Mouse (Mus musculus): ENCODE measurements around the gene Wdr20.

Gene Wdr20

DNA sequence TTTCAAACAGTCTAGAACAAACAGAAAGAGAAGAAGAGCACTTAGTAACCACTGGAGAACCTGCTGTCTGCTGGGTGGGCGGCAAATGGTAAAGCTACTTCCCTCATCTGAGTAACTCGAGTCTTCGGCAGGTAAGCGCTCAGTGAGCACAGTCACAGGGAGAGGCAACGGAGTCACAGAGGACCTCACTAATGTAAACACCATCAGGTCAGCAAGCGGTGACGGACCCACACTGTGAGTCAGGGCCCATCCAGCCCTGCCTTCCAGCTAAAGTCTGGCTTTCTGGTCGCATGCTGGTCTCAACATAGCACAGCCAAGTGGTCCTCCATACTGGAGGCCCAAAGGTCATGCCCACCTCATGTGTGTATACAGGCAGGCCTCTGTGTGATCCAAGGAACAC is 81.6 kb downstream of the Wdr20 start:
- DNase-seq (ENCODE audit: low spot score in 2 of 2): no peak

DNA sequence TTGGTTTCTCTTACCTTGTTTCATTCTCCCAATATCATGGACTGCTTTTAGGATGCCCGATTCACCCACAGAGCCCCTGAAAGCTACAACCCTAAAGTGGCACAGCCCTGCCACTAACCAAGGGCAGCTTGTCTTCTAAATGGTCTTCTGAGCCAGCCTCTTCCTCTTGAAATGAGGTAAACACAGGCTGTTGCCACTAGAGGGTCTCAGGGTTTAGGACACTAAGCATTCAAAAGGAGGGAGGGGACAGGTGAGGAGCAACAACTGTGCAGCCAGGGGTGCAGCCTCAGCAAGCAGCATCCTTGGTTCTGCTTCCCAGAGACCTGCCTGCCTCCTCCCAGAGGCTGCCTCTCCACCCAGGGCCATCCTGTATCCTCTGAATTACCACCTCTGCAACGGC is 84.0 kb downstream of the Wdr20 start:
- no peak for DNase-seq (ENCODE audit: low spot score in 2 of 2)

DNA sequence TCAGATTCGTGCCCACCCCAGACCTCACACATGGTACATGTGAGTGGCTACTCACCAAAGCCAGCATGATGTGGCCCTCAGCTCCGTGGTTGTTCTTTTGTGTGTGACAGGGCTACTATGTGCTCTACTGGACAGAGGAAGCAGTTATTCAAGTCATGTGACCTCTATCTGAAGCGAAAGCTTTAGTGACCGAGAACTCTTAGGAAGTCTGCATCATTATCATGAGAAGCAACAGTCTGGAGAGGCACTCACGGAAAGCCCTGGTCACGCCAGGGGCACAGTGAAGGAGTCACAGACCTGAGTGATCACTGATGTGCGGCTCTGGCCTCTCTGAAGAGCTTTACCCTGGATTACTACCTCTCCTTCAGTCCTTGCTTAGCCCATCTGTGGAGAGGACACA is 84.6 kb downstream of the Wdr20 start:
- no peak for DNase-seq (ENCODE audit: low spot score in 2 of 2)

DNA sequence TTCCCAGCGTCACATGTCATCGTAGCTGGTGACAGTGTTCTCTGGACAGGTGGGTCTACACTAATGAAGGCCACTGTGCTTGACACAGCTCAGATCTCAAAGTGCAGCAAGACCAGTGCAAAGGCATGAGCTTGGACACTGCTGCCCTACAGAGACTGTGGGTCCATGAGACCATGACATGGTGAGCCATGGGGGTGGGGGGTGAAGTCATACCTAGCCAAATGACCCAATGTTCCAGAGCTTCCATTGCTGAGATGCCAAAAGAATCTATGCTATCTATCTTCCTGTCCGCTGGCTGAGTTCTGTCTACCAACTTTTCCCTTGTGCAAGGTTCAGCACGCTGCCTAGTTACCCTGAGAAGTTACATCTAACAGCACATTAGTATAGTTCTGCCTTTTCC is 91.2 kb downstream of the Wdr20 start:
- DNase-seq (ENCODE audit: low spot score in 2 of 2): no peak

GRCm38 (mm10) chr12:110830293-110831024 is 92.7 kb downstream of the Wdr20 start:
- DNase-seq (ENCODE audit: low spot score in 2 of 2): no peak

- no peak for DNase-seq (ENCODE audit: low spot score in 2 of 2)
Measured at GRCm38 (mm10) chr12:110835182-110835581, 97.4 kb downstream of the Wdr20 start.

GRCm38 (mm10) chr12:110836729-110837128 is 99.0 kb downstream of the Wdr20 start:
- DNase-seq (ENCODE audit: low spot score in 2 of 2): no peak

DNA sequence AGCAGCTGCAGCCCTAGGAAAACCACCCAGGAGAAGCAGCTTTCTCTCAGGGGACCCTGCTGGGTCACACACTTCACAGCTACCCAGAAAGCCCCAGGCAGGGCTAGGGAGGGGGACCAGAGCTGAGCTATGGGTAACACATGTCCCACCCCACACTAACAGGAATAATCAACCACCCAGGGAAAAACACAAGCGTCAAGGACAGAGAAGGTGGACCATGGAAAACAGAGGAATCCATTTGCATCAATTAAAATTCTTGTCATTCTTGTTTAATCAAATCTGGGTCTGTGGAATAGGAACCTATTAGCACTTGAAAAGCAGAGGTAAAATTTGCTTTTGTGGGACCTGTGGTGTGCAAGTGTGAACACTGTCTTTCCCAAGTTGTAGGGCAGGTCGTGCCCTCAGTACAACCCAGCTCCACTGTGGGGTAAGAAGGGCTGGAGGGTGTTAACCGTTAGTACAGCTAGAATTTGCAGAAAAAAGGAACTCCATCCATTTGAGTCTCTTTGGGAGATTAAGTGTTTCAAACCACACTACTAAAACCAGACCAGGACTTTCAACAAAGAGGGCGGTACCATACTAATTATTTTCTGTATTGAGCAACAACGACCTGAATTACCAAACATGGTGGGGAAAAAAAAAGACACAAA is 99.6 kb downstream of the Wdr20 start:
- DNase-seq (ENCODE audit: low spot score in 2 of 2): no peak

DNA sequence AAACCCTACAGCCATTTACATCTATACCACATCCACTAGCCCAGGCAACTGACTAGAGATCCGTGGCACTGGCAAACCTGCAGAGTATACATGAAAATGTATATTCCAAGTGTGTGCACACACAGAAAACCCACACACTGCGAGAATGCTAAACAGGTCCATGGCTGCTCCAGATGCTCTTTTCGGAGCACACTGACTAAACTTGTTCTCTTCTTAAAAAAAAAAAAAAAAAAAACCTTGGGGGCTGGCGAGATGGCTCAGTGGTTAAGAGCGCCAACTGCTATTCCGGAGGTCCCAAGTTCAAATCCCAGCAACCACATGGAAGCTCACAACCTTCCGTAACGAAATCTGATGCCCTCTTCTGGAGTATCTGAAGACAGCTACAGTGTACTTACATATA is 100.1 kb downstream of the Wdr20 start:
- no peak for DNase-seq (ENCODE audit: low spot score in 2 of 2)

- DNase-seq (ENCODE audit: low spot score in 2 of 2): peak; percentile 94 to 96
Measured at GRCm38 (mm10) chr12:110840348-110841198, 102.8 kb downstream of the Wdr20 start, which contains the start of gene Mok. TSS of gene Mok (minus strand) at chr12:110840939.

DNA sequence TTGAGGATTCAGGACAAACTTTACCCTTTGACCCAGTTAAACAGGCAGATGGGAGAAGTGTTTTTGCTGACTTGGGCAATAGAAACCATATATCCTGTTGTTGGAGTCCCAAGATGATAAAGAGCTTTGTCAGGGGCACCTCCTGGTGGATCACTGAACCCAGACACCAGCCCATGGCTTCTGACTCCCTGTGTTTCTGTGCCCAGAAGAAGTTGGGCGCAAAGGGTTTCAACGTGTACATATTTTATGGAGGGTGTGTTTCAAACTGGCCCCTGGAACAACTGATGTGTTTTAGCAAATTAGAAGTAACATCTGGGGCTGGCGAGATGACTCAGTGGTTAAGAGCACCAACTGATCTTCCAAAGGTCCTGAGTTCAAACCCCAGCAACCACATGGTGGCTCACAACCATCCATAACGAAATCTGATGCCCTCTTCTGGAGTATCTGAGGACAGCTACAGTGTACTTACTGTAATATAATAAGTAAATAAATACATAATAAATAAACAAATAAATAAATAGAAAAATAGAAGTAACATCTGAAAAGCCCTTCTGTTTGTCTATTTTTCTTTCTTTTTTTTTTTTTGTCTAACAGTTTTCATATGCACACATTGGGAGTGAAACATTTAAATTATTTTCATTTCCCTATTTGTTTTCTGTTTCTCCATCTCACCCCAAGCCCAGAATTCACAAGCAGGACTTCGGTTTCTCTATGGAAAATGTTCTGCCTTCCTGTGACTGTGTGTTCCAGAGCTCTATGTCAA is 104.2 kb downstream of the Wdr20 start:
- no peak for DNase-seq (ENCODE audit: low spot score in 2 of 2)

- peak; percentile 77 to 86 for DNase-seq (ENCODE audit: low spot score in 2 of 2)
Measured at GRCm38 (mm10) chr12:110843194-110844048, 105.7 kb downstream of the Wdr20 start.

- peak in 1 of 2 experiments; percentile 35 for DNase-seq (ENCODE audit: low spot score in 2 of 2)
Measured at GRCm38 (mm10) chr12:110844227-110845130, 106.7 kb downstream of the Wdr20 start.

DNA sequence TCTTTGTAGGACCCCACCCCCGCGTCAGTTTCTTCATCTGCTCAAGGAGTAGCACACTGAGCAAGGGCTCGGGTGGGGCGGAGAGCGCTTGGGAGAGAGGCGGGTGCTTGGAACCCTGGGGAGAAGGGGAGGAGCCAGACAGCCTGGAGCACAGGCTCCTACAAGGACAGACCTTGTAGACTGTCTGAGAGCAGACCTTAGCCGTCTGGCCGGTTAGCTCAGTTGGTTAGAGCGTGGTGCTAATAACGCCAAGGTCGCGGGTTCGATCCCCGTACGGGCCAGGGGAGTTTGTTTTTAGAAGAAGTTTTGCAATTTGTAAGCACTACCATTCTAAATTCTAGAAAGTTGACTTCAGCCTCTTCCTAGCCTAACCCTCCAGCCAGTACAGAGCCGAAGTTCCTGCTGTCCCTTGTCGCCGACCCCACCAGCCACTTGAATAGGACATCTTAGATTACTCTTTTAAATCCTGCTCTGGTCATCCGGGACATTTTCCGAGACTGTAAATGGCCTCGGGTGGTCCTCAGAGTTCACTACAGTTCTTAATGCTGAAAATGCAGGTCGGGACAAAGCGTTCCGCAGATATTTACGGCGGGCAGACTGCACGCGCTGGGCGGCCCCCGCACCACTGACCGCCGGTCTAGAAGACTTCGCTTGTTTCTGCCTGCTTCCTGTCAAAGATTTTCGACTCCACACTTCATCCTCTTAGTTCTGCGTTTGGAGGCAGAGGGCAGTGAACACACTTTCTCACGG is 107.6 kb downstream of the Wdr20 start:
- peak; percentile 87 to 92 for DNase-seq (ENCODE audit: low spot score in 2 of 2)

DNA sequence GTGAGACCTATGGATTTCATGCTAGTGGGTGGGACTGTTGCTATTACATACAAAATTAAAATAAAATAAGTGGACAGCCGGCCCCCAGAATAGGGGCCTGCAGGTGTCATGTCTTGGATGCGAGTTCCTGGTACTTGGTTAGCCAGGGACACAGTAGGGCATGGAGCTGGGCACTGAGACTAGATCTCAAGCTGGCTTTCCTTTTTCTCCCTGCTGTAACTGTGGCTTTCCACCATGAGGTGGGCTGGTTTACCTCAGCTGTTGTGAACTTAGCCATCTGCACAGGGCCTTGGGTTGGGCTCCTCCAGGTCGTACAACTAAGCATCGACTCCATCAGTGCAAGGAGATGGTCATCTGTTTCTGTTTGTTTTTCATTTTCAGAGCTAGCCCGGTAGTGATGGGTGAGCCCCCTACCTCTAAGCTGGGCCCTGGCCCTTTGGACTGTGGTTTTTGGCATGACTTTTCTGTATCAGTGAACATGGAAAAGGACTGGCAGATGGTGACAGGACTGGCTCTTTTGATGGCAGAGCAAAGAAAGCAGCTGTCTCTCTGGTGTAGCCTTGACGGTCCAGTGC is 108.5 kb downstream of the Wdr20 start:
- DNase-seq (ENCODE audit: low spot score in 2 of 2): no peak

DNA sequence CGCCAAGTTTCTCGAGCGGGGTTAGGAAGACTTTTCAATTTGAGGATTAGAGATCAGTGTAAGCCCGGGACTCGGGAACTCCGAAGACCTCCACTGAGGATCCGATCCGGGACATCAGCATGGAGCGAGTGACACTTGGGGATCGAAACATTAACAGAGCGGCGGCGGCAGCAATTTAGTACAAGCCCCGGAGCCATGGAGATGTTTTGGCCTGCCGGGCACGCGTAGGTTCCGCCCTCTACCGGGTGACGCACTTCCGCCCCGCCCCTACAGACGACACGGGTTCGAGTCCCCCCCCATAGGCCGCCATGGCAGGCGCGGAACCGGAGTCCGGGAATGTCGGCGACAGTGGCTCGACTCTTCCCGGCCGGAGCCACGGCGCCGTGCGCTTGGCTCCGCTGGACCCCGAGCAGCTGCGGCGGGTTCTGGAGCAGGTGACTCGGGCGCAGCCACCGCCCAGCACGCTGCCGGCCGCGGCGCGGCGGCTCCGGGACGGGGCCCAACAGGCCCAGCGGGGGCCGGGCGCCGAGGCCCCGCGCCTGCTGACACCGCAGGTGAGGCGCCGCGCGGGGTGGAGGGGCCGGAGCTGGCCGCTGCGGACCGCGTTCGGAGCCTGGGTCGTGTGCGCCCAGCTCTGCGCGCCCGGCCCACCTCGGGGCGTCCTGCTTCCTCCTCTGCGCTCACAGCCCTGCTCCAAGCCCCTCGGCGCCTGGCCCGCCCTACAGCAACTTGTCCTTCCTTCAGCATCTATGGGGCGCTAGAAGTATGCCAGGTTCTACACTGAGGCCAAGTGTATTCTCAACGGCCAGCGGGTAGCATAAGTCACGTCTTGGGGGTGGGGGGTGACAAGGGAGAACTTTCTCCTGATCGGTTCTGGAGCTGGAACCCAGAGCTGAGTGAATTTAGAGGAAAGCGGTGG is 112.5 kb downstream of the Wdr20 start, which contains the start of gene Zfp839:
Gene Zfp839 (plus strand): TSS at position 244 of the 919 bp plus-strand sequence.
- peak; percentile 80 to 86 for DNase-seq (ENCODE audit: low spot score in 2 of 2)

DNA sequence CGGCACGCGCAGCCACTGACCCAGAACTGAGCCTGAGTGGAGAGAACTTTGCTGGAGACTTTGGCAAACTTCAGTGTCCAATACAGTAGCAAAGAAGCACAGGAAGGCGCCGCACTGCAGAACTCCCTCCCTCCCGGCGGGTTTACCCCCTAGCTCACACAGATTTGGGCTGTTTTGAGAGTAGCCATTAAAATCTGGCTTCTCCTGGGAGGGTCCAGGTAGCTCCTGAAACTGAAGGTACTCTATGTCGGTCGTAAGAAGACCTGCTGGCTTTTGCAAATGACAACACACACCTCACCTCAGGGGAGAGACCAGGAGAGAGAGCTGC is 113.1 kb downstream of the Wdr20 start:
- DNase-seq (ENCODE audit: low spot score in 2 of 2): no peak

DNA sequence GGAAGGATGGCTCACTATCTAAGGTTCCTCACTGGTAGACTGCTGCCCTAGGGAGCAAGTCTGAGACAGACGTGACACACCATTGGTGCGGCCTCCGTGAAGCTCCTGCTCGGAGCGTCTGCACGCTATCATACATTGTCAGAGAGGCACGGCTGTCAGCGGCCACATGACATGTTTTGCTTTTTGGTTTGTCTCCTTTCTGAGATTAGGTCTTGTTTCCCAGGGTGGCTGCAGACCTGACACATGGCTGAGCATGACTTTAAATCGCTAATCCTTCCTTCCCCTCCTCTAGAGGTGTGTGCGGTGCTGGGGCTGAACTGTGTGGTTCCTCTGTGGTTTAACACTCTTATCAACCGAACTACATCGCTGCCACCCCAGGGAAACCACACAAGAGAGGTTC is 113.7 kb downstream of the Wdr20 start:
- DNase-seq (ENCODE audit: low spot score in 2 of 2): no peak
